Mouse (Mus musculus) ES-Bruce4 (cell line): Measurements from ENCODE around the gene Ctdnep1.

ENCODE experiments used
- CTCF ChIP-seq: IDR thresholded peaks from one replicate; pipeline ENCODE4 v1.8.1; 2011; ENCODE audit warnings: low read depth, low read length
- EP300 ChIP-seq: IDR thresholded peaks from 2 replicates; pipeline ENCODE4 v1.6.1; 2011; ENCODE audit warnings: low read depth, low read length; ENCODE audit not compliant: insufficient read depth
- POLR2A ChIP-seq: IDR thresholded peaks from one replicate; pipeline ENCODE4 v1.8.1; 2011; ENCODE audit warnings: low read length; ENCODE audit not compliant: insufficient read depth

DNA sequence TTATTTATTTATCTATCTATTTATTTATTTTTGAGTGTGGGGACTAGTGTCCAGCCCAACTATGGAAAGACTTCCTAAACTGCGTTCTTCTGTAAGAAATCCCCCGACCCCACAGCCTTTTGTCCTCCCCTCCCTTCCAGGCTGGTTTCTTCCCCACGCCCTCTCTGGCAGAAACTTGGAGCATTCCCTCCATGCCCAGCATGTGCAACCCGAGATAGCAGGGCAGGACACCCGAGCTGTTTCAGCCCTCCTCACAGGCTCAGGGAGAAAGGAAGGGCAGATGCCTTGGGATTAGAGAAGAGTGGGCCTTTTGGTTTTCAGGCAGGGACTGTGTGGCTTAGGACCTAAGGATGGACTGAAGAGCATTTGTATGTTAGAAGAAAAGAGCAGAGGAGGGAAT is 1.9 kb downstream of the Ctdnep1 start:
- no peak for TF ChIP-seq CTCF
- no peak for TF ChIP-seq POLR2A
- TF ChIP-seq EP300: no peak
